Mouse (Mus musculus) bone marrow macrophage, adult 2 months (primary cell): ENCODE data around the gene Kcnip2.

Source experiments
- CTCF ChIP-seq: IDR thresholded peaks from 2 replicates; pipeline ENCODE4 v1.5.1; 2012; ENCODE audit warnings: low read depth, mild to moderate bottlenecking, low read length, moderate library complexity
- POLR2A ChIP-seq: IDR thresholded peaks from 2 replicates; pipeline ENCODE4 v1.6.1; 2012; ENCODE audit warnings: mild to moderate bottlenecking, low read depth, low read length, borderline replicate concordance

- TF ChIP-seq POLR2A (no peak), CTCF (no peak)
Observed at GRCm38 (mm10) chr19:45811028-45811674, 4.7 kb downstream of the Kcnip2 start.
